Mouse (Mus musculus) adrenal gland, adult 2 months (tissue): ENCODE results near the gene Zfy1. TPM values are rescaled to one million over a fixed set of nuclear protein-coding genes. Genes with fewer than 3 reads are reported as not detected.
"Not testable (repeated sequence)": the region's sequence is repeated elsewhere in the genome, so short reads cannot be mapped to it uniquely, and the experiment has no call there.

Experiments used
- DNase-seq: peaks from one replicate; pipeline ENCODE4 v3.0.0; 2021
- long read RNA-seq: library from polyadenylated mRNA; stranded (forward); transcript quantifications from one replicate; pipeline ENCODE4 v2.0.0, GENCODE M21; 2021
- polyA plus RNA-seq: library from polyadenylated mRNA; depleted of rRNA; stranded (reverse); fragments of >200 nt; gene quantifications from 2 replicates; pipeline ENCODE4 v1.2.3, GENCODE M21; 2012; rRNA removed
- total RNA-seq, 2 experiments: library from RNA; stranded (reverse); gene quantifications; 2 replicates each; pipeline ENCODE4 v1.2.3; 2021

Zfy1 gene
- total RNA-seq (not detected), polyA plus RNA-seq (not detected in 2 replicates)
- long read RNA-seq: 0 reads

DNA sequence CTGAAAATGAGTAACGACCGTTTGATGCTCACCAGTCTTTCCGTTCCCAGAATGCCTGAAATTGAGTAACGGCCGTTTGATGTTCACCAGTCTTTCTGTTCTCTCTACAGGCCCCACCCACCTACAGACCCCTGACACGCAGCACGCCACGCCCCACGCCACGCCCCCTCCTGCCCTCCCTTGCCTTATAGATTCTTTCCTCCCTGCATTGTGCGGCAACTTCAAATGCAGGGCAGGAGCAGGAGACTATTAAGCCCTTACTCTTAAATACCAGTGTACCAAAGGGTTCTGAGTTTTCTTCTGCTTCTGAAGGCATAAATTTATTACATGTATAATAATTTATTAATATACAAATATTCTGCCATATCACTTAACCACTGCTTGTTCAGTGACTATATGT lies at the start of gene Zfy1:
TSS of gene Zfy1 (minus strand) at position 101 of the 400 bp plus-strand sequence.
- not testable (repeated sequence) for DNase-seq

DNA sequence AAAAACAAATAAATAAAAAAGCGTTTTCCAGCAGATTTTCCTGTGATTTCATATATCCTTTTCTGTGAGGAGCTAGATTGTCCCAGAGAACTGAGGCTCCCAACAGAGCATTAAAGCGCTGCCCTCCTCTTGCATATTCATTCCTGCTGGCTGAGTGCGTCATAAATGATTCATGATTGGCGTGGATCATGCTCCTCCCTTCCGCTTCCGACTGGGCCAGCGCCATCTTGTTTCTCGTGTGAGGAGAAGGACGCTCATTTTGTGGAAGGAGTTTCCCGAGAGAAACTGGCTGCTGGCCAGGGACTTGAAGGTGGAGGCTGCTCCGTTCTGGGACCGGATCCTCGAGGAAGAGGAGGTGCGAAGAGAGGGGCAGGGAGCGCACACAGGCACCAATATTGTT lies 21.2 kb upstream of the Zfy1 start, which contains the start of gene Uba1y:
TSS of gene Uba1y (plus strand) at position 254 of the 400 bp plus-strand sequence.
- DNase-seq: no peak

DNA sequence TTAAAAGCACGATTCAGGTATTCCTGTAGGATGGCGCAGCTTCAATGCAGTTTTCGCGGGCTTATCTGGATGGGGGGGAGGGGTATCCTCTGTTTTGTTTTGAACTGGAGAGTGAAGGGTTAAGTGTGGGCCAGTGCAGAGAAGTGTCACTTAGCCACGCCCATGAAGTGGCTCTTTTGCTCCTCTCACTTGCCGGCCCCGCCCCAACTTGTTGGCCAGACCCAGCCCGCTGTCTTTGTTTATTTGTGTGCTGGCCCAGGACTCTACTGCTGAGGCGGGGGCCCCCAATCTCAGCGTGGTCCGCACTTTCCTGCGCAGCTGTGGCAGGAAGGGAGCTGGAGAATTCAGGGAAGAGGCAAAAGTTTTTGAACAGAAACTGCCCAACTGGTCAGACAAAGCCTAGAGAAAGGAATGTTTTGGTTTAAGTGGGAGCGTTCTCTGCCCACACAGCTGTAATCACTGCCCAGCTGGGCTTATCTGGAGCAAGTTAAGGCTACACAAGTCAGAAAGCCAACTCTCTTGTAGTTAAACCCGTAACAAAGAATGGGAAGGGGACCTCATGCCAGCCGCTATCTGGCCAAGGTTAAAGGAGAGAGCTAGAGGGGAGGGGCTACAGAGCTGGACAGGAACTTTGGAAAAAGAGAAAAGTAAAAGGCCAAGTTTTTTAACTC lies 11.9 kb upstream of the Zfy1 start:
- DNase-seq: no peak

Other genes with a start within 250 kb of the Zfy1 start
- gene Uba1y, start 21.2 kb upstream of the Zfy1 start, total RNA-seq: not detected
- not detected in 2 replicates for gene Uba1y, start 21.2 kb upstream of the Zfy1 start, polyA plus RNA-seq
- 10 to 100 TPM in 1 of 2 experiments, not detected in 1; 19.6 TPM for gene Kdm5d, start 100.4 kb upstream of the Zfy1 start, total RNA-seq
- 1.4 TPM in 1 of 2 replicates, not detected in the other for gene Kdm5d, start 100.4 kb upstream of the Zfy1 start, polyA plus RNA-seq
- 10 to 100 TPM in 1 of 2 experiments, not detected in 1; 61.5 TPM for gene Eif2s3y, start 213.1 kb upstream of the Zfy1 start, total RNA-seq
- 1.1 TPM in 1 of 2 replicates, not detected in the other for gene Eif2s3y, start 213.1 kb upstream of the Zfy1 start, polyA plus RNA-seq